Mouse (Mus musculus): ENCODE data around the gene Uba7.
"Not testable (repeated sequence)": the region's sequence is repeated elsewhere in the genome, so short reads cannot be mapped to it uniquely, and the experiment has no call there.

Uba7 gene

DNA sequence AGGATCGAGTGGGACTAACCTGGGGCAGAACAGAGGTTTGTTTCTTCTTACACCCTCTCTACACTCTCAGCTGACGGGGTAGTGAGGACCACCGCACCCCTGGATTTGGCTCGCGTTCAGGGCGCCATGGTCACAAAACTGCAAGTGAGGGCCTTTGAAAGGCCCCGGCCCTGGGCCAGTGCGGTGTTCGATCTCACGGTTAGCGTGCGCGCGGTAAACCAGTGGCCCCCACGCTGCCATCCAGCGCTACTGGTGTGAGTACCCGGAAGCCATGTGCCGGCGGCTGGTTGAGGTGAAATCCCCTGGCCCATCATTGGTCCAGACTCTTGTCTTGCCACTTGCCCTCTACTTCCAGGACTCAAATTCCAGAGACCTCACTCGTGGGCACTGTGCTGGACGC, 20.2 kb downstream of the Uba7 start:
- DNase-seq = no peak

DNA sequence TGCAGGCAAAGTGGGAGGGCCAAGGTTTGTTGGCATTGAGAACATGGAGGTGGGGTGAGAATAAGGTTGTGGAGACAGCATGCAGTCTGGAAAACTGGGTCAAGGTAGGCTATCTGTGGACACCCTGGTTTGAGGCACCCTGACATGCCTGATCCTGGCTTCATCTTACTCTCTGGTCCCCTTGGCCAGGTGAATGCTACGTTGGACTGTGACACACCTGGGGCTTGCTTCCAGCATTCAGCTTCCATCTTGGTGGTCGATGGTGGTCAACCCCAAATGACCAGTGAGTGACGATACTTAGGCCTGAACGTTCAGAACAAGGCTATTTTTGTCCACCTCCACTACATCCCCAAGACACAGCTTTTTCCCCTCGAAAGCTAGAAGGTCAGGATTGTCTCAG, 20.7 kb downstream of the Uba7 start, which contains the start of gene Gm20662:
TSS of gene Gm20662 (plus strand) at position 301 of the 400 bp plus-strand sequence.
- no peak for DNase-seq

- DNase-seq = peak; percentile 100
Observed at GRCm38 (mm10) chr9:108001922-108002770, 26.8 kb downstream of the Uba7 start, which contains the start of gene Ip6k1. TSS of gene Ip6k1 (plus strand) at chr9:108002501.

DNA sequence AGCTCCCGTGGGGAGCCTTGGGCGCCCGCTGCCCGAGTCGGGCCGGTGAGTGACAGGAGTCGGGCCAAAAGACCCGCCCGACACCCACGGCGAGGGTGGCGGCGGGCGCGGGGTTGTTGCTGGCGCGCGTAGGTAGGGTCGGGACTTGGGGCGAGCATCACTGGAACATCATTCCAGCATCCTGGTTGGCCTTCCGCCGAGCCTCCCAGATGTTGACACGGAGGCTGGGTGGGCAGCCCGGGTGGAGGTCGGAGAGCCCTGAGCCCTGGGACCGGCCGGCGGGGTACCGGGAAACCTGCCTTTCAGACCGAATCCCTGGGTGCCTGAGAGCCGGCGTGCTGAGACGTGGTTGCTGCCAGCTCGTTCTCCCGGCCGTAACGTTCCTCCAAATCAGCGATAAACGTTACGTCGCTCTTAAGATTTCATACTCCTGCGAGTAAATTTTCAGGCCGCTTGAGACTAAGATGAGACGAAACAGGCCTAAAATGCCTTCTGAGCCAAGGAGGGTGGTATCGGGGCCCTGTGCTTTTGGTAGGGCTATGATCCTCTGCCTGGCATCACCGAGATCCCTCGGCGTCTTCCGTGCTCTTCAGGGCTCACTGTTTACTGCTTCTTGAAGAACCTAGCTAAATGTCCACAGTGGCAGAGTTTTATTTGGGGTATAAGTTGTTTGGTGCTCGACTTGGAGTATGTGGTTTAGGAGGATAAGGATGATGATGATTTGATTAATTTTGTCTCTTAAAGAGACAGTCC, 27.6 kb downstream of the Uba7 start:
- no peak for DNase-seq

GRCm38 (mm10) chr9:108003531-108003890, 28.2 kb downstream of the Uba7 start:
- no peak for DNase-seq

DNA sequence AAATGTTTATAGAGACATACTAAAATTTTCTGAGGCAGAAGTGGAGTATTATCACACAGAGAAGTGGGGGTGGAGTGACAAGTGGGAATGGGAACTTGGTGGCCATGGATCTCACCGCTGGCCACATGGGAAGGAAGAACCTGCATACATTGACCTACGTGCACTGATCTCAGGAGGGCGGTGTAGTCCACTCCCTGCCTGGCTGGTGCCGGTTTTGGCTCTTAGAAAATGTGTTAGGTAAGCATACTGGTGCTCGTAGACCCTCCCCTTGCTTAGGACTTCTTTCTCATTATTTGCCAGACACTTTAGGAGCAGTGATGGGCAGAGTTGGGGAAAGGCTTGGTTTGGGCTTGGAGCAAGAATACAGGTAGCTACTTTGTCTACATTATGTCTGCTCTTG, 32.7 kb downstream of the Uba7 start:
- no peak for DNase-seq

DNA sequence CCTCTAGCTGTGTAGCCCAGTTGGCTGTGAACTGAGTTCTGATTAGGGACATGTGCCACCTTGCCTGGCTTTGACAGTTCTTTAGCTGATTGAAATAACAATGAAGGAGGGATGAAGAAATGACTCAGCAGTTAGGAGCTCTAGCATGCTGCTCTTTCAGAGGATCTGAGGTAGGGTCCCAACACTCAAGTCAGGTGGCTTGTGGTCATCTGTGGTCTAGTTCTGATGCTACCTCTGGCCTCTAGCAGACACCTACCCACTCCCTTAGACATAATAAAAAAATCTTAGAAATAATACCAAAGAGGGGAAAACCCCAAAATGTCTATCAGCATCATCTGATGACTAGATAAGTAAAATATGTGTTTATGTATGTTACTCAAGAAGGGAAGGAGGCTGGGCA, 35.1 kb downstream of the Uba7 start:
- no peak for DNase-seq

GRCm38 (mm10) chr9:108013577-108013976, 38.3 kb downstream of the Uba7 start:
- DNase-seq = not testable (repeated sequence)

GRCm38 (mm10) chr9:108017127-108017526, 41.8 kb downstream of the Uba7 start:
- no peak for DNase-seq

DNA sequence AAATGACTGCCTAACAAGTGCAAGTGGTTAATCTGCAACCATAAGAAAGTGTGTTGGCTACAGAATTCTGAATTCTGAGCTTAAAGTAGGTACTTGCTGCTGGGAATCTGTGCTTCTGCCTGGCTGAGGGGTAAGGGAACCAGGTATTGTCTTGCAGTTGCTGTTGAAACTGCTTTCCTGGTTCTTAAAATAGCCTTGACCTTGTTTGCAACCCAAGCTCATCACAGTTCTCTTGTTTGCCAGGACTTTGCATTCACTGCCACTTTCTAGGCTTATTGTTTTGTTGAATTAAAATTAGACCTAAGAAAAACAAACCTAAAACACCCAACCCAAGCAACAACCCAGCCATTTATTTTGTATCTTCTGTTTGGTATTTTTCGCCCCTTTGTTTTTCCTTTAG, 45.4 kb downstream of the Uba7 start:
- DNase-seq = no peak

- DNase-seq = no peak
Observed at GRCm38 (mm10) chr9:108023216-108023615, 47.9 kb downstream of the Uba7 start.

DNA sequence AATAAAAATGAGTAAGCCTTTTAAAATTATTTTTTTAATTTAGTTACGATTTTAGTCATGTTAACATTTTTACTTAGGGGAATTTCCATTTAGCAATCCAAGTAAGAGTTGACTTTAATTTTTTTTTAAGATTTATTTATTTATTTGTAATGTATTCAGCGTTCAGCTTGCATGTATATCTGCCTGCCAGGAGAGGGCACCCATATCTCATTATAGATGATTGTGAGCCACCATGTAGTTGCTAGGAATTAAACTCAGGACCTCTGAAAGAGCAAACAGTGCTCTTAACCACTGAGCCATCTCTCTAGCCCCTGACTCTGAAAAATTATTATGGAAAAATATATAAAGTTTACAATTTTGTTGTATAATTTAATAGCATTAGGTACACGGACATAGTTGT, 51.3 kb downstream of the Uba7 start:
- DNase-seq = no peak

- DNase-seq = no peak
Observed at GRCm38 (mm10) chr9:108027867-108028266, 52.6 kb downstream of the Uba7 start.

DNA sequence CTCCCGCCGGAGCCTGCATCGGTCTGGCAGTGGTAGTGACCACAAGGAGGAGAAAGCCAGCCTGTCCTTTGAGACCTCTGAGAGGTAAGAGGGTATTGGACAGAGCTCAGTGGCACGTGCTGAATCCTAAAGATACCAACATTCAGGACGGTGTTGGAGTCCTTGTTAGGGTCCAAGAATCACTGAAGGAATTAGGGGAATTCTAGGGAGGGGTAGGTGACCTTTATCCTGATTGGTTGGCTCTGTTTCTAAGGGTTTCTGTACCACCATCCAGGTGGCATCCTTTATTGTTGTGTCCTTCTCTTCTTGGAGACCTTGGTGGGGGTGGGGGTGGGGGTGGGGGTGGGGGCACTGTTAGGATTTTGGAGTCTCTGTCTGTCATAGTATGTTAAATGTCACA, 56.8 kb downstream of the Uba7 start:
- no peak for DNase-seq

Data from kidney, adult 11 months (tissue).